Mouse (Mus musculus): ENCODE results near the gene Ube2ql1. TPM values are rescaled to one million over a fixed set of nuclear protein-coding genes. Genes with fewer than 3 reads are reported as not detected.
A peak's percentile ranks its signal among the peaks of the same experiment; 100 is the strongest.

The Ube2ql1 gene
- total RNA-seq, 2 experiments from 2014 or later = 189 to 204 TPM

GRCm38 (mm10) chr13:69717860-69718598 lies 21.7 kb downstream of the Ube2ql1 start:
- DNase-seq (ENCODE audit: extremely low spot score in 1 of 2, low spot score in 1 of 2) = no peak

GRCm38 (mm10) chr13:69708236-69708635 lies 31.5 kb downstream of the Ube2ql1 start:
- no peak for DNase-seq (ENCODE audit: extremely low spot score in 1 of 2, low spot score in 1 of 2)

- no peak for DNase-seq (ENCODE audit: extremely low spot score in 1 of 2, low spot score in 1 of 2)
These were observed 32.2 kb downstream of the Ube2ql1 start for GRCm38 (mm10) chr13:69707496-69707895.

GRCm38 (mm10) chr13:69706919-69707318 lies 32.8 kb downstream of the Ube2ql1 start:
- no peak for DNase-seq (ENCODE audit: extremely low spot score in 1 of 2, low spot score in 1 of 2)

GRCm38 (mm10) chr13:69703505-69703904 lies 36.2 kb downstream of the Ube2ql1 start:
- DNase-seq (ENCODE audit: extremely low spot score in 1 of 2, low spot score in 1 of 2) = no peak

- no peak for DNase-seq (ENCODE audit: extremely low spot score in 1 of 2, low spot score in 1 of 2)
These were observed 38.3 kb downstream of the Ube2ql1 start for GRCm38 (mm10) chr13:69701397-69701796.

- DNase-seq (ENCODE audit: extremely low spot score in 1 of 2, low spot score in 1 of 2) = no peak
These were observed 38.9 kb downstream of the Ube2ql1 start for GRCm38 (mm10) chr13:69700827-69701226.

GRCm38 (mm10) chr13:69696333-69696991 lies 43.2 kb downstream of the Ube2ql1 start:
- DNase-seq (ENCODE audit: extremely low spot score in 1 of 2, low spot score in 1 of 2) = peak; percentile 75 to 94

GRCm38 (mm10) chr13:69691074-69691473 lies 48.6 kb downstream of the Ube2ql1 start:
- peak; percentile 67 to 79 for DNase-seq (ENCODE audit: extremely low spot score in 1 of 2, low spot score in 1 of 2)

GRCm38 (mm10) chr13:69687023-69687422 lies 52.7 kb downstream of the Ube2ql1 start:
- DNase-seq (ENCODE audit: extremely low spot score in 1 of 2, low spot score in 1 of 2) = peak in 1 of 2 experiments; percentile 20

- DNase-seq (ENCODE audit: extremely low spot score in 1 of 2, low spot score in 1 of 2) = no peak
These were observed 54.3 kb downstream of the Ube2ql1 start for GRCm38 (mm10) chr13:69685406-69685818.

- no peak for DNase-seq (ENCODE audit: extremely low spot score in 1 of 2, low spot score in 1 of 2)
These were observed 65.6 kb downstream of the Ube2ql1 start for GRCm38 (mm10) chr13:69673921-69674618.

- no peak for DNase-seq (ENCODE audit: extremely low spot score in 1 of 2, low spot score in 1 of 2)
These were observed 66.3 kb downstream of the Ube2ql1 start for GRCm38 (mm10) chr13:69673197-69673920.

- DNase-seq (ENCODE audit: extremely low spot score in 1 of 2, low spot score in 1 of 2) = no peak
These were observed 67.1 kb downstream of the Ube2ql1 start for GRCm38 (mm10) chr13:69672565-69672964.

- DNase-seq (ENCODE audit: extremely low spot score in 1 of 2, low spot score in 1 of 2) = no peak
These were observed 67.6 kb downstream of the Ube2ql1 start for GRCm38 (mm10) chr13:69672121-69672520.

- DNase-seq (ENCODE audit: extremely low spot score in 1 of 2, low spot score in 1 of 2) = no peak
These were observed 85.2 kb downstream of the Ube2ql1 start for GRCm38 (mm10) chr13:69654508-69654907.

Other genes starting within 250 kb of the Ube2ql1 start
- gene Nsun2, start 206.1 kb downstream of the Ube2ql1 start, total RNA-seq (2021) = 10 to 100 TPM; 80.5 to 85.3 TPM
- 10 to 100 TPM; 42.3 to 43.9 TPM for gene Tent4a, start 205.3 kb downstream of the Ube2ql1 start, total RNA-seq (2021)
- gene Srd5a1, start 128.4 kb downstream of the Ube2ql1 start, total RNA-seq (2021) = 10 to 100 TPM; 14.7 to 15.8 TPM
- 10 to 100 TPM; 60.9 to 65.4 TPM for gene Med10, start 62.5 kb upstream of the Ube2ql1 start, total RNA-seq (2021)

Data from layer of hippocampus, postnatal 25 days (tissue).